Comparison of ENCODE assay signal across 10 mouse cellular contexts in genomic region chr7:102395894-102396293, GRCm38 (mm10). TPM values are rescaled to one million over a fixed set of nuclear protein-coding genes. Genes with fewer than 3 reads are reported as not detected.
DNase-seq lines count a peak whose midpoint lies in the region; ATAC-seq lines count a peak whose summit lies in the region.
"Had no signal": no experiment of that assay in that cellular context is flagged by ENCODE, and none has a peak within 500 bp of the region (broad histone marks: within the 10 kb centered on the region; RNA-seq: fewer than 3 reads in every experiment).

No protein-coding gene starts in this region.

- DNase-seq in adrenal gland, postnatal 10 days = peak; percentile 57
- no peak for DNase-seq in adrenal gland, adult 18-20 months (ENCODE audit: low spot score in 2 of 2)
- DNase-seq in kidney, postnatal 10 days = peak; percentile 8
- DNase-seq in kidney, adult 9 months = no peak
- DNase-seq in adrenal gland, postnatal 36 days = peak; percentile 23 to 51
- DNase-seq in thymus, adult 18-20 months = no peak
- no peak for DNase-seq in right cerebral cortex, postnatal 10 days (ENCODE audit: low spot score in 2 of 2)
- DNase-seq: liver, embryonic 13.5 days had no signal

- peak; percentile 79 for ATAC-seq in megakaryocyte-erythroid progenitor cell, adult 5-6 weeks (replicated peaks; ENCODE audit: low FRiP score, low TSS enrichment, poor library complexity, severe bottlenecking)
- ATAC-seq: midbrain, embryonic 15.5 days had no signal

RNA-seq across cellular contexts. Expression of gene Rrm1, which starts 45.6 kb away (rescaled TPM):
- 10 to 100 TPM; 33.7 to 50.4 TPM for total RNA-seq in adrenal gland, postnatal 10 days (2021)
- total RNA-seq in adrenal gland, adult 18-20 months (2021) = 10 to 100 TPM; 13.9 to 15.4 TPM
- 10 to 100 TPM; 19.2 to 21.4 TPM for total RNA-seq in adrenal gland, postnatal 36 days (2021)
- total RNA-seq in megakaryocyte-erythroid progenitor cell, adult 5-6 weeks (2014; fragmentation: Nextera tagmentation) = 270 and 301 TPM in 2 replicates
- total RNA-seq in megakaryocyte-erythroid progenitor cell, adult 5-6 weeks (2017) = 1,022 TPM in 2 replicates

Comparison
In these comparisons a context has a peak if more than half of its experiments do, and no peak if none do; other contexts are left out.
1. DNase-seq: peak in adrenal gland, postnatal 10 days (single experiment), kidney, postnatal 10 days (single experiment) and adrenal gland, postnatal 36 days (2 of 2); none in adrenal gland, adult 18-20 months (0 of 2), kidney, adult 9 months (single experiment), thymus, adult 18-20 months (0 of 2) and right cerebral cortex, postnatal 10 days (0 of 2).
2. RNA of gene Rrm1, which starts 45.6 kb away (total RNA-seq): 270 to 1,022 TPM in megakaryocyte-erythroid progenitor cell, adult 5-6 weeks; 33.7 to 50.4 TPM in adrenal gland, postnatal 10 days, 19.2 to 21.4 TPM in adrenal gland, postnatal 36 days and 13.9 to 15.4 TPM in adrenal gland, adult 18-20 months; every median in the first group is over 4 times any median in the second.